Mouse (Mus musculus) spleen, postnatal 10 days (tissue): ENCODE data around the gene Gpc5.
A peak's percentile ranks its signal among the peaks of the same experiment; 100 is the strongest.
"Not testable (repeated sequence)": the region's sequence is repeated elsewhere in the genome, so short reads cannot be mapped to it uniquely, and the experiment has no call there.

Experiments
- DNase-seq, 2 experiments: peaks; one replicate each; pipeline ENCODE4 v3.0.0; 2021 to 2022; ENCODE audit warnings: low spot score in 2 of 2

Gpc5 gene

DNA sequence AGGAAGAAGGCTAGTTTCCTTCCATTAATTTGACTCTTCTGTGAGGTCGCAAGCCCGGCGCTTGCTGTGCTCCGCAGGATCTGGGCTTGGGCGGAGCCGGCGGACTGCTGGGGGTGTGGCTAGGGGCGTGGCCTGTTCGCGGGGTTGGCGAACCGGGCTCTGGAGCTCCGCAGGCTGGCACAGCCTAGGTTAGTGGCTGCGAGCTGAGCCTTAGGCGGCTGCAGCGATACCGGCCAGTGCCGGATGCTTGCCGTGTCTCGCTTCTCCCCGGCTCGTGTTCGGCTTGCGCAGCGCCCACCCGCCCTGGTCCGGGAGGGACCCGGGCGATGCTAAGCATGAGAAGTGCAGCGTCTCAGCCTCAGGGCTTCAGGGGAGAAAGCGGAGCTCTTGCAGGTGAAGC lies at the start of gene Gpc5:
Gpc5 (plus strand) TSS at position 135 of the 400 bp plus-strand sequence.
- DNase-seq = peak; percentile 56 to 82

DNA sequence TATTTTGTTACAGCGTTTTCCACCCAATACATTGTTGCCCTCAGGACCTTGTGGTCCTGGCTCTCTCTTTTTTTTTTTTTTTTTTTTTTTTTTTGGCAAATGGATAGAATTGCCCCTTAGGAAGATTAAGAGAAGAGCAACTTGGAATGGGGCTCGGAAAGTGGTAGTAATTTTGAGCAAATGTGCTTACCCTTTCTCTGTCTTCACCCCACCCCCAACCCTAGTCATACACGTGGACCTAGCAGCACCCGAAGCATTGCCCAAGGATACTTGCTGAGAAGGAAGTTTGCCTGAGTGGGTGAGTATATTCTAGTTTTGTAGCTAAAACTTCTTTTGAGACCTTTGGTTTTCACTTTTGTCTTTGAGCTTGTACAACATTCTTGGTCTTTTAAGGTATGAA lies 49.4 kb upstream of the Gpc5 start:
- DNase-seq = no peak

DNA sequence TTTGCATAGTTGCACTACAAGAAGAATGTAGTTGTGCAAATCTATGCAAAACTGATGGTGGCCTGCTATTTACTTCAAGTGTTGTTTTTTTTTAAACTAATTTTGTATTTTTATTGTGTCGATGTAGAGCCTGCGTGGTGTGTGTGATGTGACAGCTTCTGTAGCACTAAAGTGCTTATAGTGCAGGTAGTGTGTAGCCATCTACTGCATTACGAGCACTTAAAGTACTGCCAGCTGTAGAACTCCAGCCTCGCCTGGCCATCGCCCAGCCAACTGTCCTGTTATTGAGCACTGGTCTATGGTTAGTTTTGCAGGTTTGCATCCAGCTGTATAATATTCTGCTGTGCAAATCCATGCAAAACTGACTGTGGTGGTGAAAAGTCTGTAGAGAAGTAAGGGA lies 48.0 kb upstream of the Gpc5 start:
- DNase-seq = no peak

DNA sequence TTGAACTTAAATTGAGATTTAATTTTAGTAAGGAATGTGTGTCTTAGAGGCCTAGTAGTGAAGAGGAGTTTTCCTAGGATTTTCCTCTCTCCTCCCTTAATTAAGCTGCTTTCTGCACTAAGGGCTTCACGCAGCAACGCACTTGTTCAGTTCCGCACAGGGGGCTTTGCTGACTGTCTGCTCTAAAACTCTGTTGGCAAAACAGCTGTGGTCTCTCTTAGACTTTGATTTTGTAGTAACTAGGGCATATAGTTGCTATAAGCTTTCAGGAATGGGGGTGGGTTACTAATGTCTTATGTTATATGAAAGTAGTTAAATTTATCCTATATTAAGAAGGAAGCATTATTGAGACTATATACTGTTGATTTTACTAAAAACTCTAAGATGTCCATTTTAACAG lies 46.3 kb upstream of the Gpc5 start:
- DNase-seq = no peak

DNA sequence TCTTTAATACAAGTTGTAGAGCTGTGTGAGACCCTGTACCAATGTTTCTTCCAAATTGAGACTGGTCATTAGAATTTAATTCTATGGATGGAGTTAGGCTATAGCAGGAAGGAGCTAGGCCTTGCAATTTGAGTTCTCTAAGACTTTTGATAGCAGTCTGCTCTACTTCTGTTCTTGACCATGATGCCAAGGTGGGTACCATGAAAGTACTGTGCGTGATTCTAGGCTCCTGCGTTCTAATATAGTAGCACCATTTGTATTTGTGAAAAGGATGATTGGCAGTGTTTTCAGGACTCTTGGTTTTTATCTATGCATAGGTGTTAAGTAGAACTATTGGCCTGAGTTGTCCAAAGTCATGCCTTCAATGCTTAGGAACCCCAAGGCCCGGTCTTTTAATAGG lies 44.7 kb upstream of the Gpc5 start:
- no peak for DNase-seq

DNA sequence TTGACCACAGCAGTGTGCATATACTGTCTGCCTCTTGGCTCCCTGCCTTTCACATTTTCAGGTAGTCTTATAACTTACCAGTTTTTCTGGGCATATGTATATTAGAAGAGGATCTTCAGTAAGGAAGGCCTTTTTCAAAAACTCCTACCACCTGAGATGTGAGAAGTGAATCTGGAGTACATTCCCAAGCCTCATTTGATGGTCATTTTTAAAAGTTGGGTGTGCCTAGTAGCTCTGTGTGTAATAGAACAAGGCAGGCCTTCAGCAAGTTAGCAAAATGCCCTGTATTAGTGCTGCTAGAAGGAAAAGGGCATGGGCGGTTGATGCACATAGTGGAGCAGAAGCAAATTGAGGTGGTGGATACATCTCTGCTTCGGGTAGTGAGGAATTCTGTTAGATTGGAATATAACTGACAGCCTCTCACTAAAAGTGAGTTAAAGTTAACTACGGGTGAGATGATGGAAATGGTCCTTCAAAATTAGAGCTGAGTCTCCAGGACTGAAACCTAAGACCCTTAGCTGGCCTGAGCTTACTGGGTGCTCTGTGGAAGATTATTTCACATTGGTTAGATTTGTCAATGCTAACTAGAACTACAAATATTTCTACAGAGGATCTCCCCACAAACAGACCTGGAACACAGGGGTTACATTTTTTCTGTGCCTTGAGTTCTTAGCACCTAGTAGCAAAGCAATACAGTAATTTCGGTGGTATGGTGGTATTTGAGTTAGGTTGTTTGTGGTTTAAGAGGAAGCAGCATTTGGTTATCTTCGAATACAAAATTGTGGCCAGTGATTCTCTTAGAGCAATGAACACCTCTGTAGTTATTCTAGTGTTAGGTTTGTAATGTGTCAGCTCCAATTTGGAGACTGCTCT lies 43.8 kb upstream of the Gpc5 start:
- DNase-seq = no peak

DNA sequence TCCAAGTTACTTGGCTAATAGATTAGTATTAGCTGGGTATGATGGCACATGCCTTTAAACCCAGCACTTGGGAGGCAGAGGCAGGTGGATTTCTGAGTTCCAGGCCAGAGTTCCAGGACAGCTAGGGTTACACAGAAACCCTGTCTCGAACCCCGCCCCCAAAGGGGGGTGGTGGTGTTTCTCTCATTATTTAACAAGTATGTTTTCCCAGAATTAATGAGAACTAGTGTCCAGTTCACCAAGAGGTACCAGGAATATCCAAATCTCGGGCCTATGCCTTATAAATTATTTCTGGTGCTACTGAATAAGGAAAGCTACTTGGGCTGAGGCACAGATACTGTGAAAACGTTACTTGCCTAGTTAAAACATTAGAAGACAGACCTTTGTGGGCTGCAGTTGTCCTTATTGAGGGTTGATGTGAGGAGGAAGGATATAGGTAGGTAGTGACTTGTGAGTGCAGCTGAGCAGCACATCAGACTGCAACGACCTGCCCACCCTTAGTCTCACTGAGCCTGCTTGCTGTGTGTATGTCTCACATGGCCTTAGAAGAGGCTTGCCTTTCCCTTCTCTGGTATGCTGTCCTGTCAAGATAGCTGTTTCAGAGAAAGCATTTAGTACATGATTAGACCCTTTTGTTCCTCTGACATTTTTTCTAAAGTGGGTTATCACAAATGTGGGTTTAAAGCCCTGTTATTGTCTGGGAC lies 43.0 kb upstream of the Gpc5 start:
- no peak for DNase-seq

DNA sequence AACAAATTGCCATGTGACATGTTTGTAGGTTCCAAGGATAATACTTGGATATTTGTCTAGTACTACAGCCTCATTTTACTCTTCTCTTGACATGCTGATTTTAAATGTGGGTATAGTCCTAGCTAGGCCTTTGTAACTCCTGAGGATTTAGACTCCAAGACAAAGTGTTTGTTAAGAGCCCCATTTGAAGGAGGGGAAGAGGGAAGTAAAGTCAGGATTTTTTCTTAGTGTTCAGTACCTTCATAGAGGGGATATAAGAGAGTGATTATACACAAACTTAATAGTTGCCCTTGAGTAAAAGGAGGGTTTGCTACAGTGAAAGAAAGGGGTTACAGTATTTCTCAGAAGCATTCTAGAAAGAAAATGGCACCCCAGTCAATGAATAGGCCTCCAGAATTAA lies 42.2 kb upstream of the Gpc5 start:
- no peak for DNase-seq

DNA sequence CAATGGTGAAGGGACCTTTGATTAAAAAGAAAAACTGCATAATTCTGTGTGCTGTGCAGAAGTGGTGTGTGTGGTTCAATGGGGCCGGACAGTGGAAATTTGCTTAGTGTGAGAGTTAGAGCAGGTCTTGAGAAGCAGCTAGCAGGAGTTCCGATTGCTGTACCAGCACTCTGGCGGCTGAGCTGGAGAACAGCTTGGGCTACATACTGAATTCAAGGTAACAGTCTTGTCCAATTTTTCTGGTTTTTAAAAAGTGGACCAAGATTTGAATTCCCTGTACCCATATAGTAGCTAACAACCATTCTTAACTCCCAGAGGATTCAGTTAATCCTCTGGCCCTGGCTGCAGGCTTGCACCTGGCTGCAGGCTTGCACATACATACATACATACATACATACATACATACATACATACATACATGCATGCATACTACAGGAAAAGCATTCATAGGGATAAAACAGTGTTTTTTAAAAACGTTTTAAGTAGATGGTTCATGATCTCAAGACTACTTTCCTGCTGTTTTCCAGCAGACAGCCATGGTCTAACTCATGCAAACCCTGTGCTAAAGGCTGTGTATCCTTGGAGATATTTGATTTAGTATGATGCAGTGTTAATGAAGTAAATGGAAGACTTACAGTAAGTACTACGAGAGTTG lies 40.8 kb upstream of the Gpc5 start:
- DNase-seq = no peak

DNA sequence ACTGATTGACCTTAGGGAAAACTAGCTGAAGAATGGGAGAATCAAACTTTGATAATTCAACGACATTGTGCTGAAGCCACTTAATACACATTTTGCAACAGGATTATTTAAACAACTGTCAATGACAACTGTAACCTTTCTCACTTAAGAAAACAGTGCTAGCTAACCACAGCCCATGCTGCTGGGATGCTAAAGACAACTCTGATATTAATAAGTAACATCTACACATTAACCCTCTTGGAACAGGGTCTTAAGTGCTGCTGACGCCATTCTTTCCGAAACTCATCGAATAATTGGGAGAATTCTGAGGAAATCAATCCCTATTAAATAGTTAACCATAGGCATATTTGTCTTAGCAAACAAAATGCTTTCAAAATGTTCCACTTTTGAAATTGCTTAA lies 39.6 kb upstream of the Gpc5 start:
- no peak for DNase-seq

DNA sequence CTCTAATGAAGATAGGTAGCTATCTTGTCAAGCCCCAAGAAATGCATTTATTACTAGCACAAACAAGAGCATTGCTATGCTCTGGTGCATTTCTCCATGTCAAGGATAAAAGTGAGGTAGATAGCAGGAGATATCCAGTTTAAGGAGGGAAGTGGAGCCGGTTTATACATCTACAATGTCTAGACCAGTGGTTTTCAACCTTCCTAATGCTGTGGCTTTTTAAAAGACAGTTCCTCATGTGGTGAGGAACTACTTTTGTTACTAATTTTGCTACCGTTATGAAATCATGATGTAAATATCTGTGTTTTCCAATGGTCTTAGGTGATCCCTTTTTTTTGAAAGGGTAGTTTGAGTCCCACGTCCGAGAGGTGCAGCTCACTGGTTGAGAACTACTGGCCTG lies 37.8 kb upstream of the Gpc5 start:
- DNase-seq = no peak

DNA sequence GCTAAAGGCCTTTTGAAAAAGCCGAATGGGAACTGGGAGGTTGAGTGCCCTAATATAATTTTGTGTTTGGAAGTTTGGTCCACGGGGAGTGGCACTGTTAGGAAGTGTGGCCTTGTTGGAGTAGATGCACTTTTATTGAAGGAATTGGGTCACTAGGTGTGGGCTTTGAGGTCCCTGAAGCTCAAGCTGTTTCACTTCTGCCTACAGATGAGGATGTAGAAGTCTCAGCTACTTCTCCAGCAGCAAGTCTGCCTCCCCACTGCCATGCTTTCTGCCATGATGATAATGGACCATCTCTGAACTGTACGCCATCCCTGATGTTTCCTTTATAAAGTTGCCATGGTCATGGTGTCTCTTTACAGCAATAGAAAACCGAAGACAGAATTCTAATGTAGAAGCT lies 34.5 kb upstream of the Gpc5 start:
- no peak for DNase-seq

DNA sequence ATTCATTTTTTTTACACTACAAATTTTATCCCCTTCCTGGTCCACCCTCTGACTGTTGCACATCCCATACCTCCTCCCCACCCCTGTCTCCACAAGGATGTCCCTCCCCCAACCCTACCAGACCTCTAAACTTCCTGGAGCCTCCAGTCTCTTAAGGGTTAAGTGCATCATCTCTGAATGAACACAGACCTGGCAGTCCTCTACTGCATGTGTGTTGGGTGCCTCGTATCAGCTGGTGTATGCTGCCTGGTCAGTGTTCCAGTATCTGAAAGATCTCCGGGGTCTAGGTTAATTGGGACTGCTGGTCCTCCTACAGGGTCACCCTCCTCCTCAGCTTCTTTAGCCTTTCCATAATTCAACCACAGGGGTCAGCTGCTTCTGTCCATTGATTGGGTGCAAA lies 25.9 kb upstream of the Gpc5 start:
- DNase-seq = not testable (repeated sequence)

DNA sequence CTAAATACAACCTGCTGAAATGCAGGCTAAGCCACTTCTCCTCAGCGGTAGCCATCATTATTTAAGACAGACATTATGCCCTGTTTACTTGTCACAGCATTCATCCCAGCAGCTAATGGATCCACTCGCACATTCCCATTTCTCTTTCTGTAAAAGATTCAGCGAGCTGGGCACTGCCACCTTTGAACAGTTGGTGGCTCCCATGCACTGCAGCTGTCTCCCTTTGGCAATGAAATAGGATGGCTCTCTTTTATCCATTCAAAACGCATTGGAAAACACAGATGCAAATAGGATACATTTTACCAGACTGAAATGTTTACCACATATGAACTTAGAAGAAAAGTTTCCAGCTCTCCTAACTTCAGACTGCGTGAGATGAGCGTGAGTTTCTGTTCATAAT lies 21.5 kb upstream of the Gpc5 start:
- no peak for DNase-seq

DNA sequence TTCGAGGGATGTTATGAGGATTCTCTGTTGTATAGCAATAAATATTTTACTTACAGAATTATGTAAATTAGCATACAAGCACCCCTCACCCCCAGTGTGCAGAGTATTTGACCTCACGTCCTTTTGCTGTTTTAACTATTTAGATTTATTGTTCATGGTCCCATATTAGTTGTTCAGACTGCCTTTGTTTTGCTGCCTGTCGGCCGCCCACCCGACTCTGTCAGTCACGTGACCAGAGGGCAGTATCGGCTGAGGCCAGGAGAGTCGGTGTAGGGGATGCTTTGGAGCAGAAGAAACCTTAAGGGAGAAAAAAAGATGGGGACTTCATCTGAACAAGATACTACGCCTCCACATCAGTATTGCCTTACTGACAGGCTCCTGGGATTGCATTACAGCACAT lies 14.7 kb upstream of the Gpc5 start:
- no peak for DNase-seq

DNA sequence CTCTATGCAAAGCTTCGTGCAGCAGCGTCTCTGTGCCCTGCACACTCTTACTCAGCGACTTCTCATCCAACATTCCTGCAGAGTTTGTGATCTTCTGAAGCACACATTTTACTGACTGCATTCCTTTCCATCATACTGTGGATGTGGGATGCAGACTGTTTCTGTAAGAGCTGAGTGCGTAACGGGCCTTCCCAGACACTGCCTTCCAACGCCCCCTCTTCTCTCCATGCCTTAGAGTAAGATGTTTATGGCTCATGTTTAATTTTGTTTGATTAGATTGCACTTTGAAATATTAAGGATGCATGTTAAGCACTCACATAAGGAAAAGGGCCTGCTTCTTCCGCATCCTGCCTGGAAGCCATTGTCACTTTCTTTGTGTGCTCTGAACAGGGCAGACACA lies 14.0 kb upstream of the Gpc5 start:
- no peak for DNase-seq

DNA sequence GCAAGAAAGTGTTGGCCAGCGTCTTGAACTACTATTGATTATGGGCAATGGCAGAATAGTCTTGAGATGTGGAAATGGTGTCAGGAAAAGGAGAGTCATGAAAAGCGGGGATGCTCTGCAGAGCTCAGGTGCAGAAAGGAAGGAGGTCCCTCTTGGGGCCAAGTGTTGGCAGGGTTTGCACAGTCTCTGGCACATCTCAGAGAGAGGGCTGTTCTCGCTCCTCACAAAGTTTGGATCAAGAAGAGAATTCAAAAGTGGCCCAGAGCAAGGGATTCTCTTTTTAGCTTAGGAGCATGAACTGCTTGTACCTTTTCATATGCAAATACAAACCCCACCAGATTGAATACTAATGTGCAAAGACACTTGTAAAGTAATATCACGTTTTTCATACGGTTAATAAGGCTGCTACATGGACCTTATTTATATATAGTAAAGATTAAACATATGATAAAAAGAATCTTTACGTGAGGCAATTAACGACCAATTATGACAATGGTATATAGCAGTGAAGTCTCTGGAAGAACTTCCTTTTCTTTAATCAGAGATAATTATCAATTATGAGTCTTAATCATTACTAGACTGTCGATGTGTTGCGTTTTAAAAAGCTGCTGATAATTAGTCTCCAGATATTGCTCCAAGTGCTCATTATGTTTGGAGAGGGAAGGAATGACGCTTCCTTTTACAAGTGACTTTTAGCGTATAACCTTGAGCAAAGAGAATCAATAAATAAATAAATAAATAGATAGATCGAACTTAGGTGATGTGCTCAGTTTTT lies 10.1 kb upstream of the Gpc5 start:
- DNase-seq = no peak

DNA sequence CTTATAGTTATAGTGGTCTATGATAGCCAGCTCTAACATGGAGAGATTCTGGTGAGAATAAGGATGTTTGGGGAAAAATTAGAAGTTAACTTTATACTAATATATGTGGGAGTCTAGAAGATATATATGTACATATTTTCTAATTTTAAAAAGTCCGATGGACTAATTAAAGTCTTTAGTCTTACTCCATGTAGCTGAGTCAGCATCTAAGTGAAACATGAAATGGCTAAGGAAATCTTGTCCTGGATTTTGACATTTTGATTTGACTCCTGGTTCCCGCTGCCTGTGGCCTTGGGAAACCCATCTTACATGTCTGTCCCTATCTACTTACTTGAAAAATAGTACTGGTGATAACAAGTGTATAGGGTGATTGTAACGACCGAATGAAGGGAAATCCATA lies 1.5 kb upstream of the Gpc5 start:
- no peak for DNase-seq

DNA sequence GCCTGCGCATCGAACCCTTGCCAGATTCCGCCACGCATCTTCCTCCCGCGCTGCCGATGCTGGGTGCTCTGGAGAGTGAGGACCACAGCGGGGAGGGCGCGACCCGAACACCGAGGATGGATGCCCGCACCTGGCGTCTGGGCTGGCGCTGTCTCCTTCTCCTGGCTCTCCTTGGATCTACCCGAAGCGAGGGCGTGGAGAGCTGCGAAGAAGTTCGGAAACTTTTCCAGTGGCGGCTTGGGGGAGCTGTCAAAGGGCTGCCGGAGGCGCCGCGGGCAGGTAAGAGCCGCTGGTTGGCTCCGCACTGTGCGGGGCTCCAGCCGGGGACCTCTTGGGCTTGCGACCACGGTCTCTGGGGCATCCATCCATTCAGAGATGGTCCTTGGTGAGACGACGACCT lies 495 bp downstream of the Gpc5 start:
- no peak for DNase-seq

DNA sequence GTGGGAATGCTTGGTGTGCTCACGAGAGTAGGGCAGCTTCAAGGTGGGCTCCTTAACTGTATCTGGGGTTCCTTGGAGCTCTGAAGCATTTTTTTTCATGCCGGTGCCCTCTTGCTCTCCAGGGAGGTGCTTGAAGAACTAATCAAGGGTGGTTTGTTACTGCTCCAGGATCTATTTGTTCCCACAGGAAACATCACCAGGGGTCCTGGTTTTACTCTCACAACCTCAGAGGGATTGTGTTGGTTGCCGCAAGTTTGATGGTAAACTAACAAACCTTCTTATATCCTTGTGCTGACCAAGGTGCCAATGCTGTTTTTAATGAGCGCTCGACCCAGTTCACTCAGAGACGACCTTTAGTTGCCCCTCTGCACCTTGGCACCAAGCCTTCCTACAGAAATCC lies 937 bp downstream of the Gpc5 start:
- no peak for DNase-seq

DNA sequence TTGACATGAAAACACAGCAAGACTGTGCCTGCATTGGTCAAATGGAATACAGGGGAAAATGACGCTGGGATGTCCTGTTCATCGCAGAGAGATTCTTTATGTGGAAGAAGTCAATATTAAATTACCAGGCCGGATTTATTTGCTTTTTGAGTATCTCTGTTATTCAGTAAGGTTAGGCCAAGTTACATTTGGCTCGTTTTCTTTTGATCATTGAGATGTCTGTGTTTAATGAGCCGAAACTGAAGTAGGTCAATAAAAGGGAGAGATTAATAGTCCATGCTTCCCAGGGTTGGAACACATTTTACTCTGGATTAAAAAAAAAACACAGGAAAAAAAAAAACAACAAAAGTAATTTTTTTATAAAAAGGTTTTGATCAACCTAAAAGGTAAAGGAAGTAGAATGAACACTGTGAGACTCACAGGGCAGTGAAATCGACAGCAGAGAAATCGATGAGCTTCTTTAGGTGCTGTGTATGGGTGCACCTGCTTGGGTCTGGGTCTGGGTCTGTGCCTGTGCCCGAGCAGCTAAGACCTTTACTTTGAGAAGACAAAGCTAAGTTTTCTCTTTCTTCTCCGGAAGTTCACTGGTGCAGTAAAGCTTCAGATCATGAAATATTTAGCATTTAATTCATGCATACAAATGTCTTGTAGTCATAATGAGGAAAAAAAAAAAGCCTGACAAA lies 8.7 kb downstream of the Gpc5 start:
- no peak for DNase-seq

DNA sequence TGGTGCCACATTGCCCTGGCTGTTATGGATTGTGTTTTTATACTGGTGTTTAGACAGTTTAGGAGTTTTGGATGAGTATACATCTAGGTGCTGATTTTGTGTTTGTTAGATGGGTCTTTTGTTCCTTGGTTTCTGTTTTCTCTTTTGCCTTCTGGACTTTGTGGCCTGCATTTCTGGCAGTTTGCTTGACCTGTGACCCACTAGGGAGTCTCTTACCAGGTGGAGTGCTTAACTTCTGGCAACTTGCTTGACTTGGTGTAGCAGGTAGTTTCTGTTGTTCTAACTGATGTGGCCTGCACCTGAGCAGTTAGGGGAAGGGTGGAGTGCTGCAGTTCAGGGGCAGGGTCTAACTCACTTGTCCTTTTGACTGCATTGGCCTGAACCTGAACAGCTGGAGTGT lies 14.3 kb downstream of the Gpc5 start:
- no peak for DNase-seq
